Comparison of ENCODE assay signal across 9 mouse cellular contexts in the genomic region with DNA sequence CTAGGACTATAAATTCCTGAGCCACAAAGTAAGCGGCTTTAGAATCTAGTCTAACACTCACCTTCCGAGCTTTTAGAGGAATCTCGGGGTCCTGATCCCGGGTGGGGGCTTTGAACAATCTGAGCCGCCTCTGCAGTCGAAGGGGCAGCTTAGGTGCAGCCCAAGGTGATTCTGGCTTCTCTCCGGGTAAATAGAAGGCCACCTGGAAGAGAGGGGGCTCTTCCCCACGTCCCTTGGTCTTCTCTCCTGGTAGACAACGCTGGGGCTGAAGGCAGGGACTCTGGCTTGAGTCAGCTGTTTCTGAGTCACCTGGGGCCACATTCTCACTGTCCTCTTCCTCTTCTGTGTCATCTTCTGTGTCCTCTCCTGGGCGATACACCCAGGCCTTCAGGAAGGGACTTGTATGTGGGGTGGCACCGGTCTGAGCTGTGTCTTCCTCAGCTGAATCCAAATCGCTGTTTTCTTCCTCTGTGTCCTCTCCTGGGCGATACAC. TPM values are rescaled to one million over a fixed set of nuclear protein-coding genes. Genes with fewer than 3 reads are reported as not detected.
DNase-seq lines count a peak whose midpoint lies in the region; ATAC-seq lines count a peak whose summit lies in the region.
"Had no signal": no experiment of that assay in that cellular context is flagged by ENCODE, and none has a peak within 500 bp of the region (broad histone marks: within the 10 kb centered on the region; RNA-seq: fewer than 3 reads in every experiment).

No protein-coding gene starts in this region.

- WGBS in neural tube, embryonic 11.5 days = 85% methylated on average over 12 of the region's 13 CpGs
- WGBS in limb, embryonic 12.5 days = 79% methylated on average over 13 of the region's 13 CpGs

- no peak overlapping the region for H3K27ac ChIP-seq in neural tube, embryonic 11.5 days (ENCODE audit: low read depth, low read length)
- no peak overlapping the region for H3K27ac ChIP-seq in limb, embryonic 12.5 days

- H3K4me1 ChIP-seq in neural tube, embryonic 11.5 days (ENCODE audit: control insufficient read depth, insufficient read depth, low read length) = peaks cover 7% of the 10 kb centered on the region
- peaks cover 37% of the 10 kb centered on the region for H3K4me1 ChIP-seq in limb, embryonic 12.5 days (replicated peaks)

- intact Hi-C loops in heart, postnatal 25 days (cut with DNase I) = loop anchor here (2.0 kb wide), 1 partner anchor 47 kb away; no protein-coding TSS in a partner anchor
- intact Hi-C loops in gastrocnemius, postnatal 14 days (cut with DNase I; ENCODE audit: low total_unique reads) = no loop called here

- no peaks in the 10 kb centered on the region for H3K27me3 ChIP-seq in neural tube, embryonic 11.5 days (ENCODE audit: control insufficient read depth, insufficient read depth, low read length)
- H3K27me3 ChIP-seq in limb, embryonic 12.5 days = no peaks in the 10 kb centered on the region
- H3K27me3 ChIP-seq: Patski had no signal

- no peak overlapping the region for H3K4me2 ChIP-seq in neural tube, embryonic 11.5 days (ENCODE audit: low read depth)
- peak overlapping the region; percentile 32 for H3K4me2 ChIP-seq in limb, embryonic 12.5 days

- DNase-seq in heart, adult 11 months = peak; percentile 93
- no peak for DNase-seq in heart, postnatal 25 days (ENCODE audit: low spot score)
- DNase-seq in neural tube, embryonic 11.5 days (ENCODE audit: low spot score) = no peak
- no peak for DNase-seq in neural tube, embryonic 10.5 days (ENCODE audit: extremely low spot score, low spot score)
- no peak for DNase-seq in embryo, embryonic 11 days
- DNase-seq in ovary, postnatal 36 days (ENCODE audit: low spot score) = no peak
- DNase-seq in gastrocnemius, postnatal 14 days = no peak

- H3K4me3 ChIP-seq in neural tube, embryonic 11.5 days (ENCODE audit: low read depth, low read length) = peak overlapping the region; percentile 4; the same call in 1 of the 2 replicates
- peak overlapping the region; percentile 6; the same call in 1 of the 2 replicates for H3K4me3 ChIP-seq in limb, embryonic 12.5 days (replicated peaks)

- no peak for ATAC-seq in neural tube, embryonic 11.5 days (ENCODE audit: insufficient read depth, low FRiP score, low TSS enrichment)
- ATAC-seq in limb, embryonic 12.5 days (ENCODE audit: insufficient number of reproducible peaks, insufficient read depth, low FRiP score, low TSS enrichment, low read depth) = no peak

- no peaks in the 10 kb centered on the region for H3K9me3 ChIP-seq in neural tube, embryonic 11.5 days (ENCODE audit: control insufficient read depth, low read length)
- no peaks in the 10 kb centered on the region for H3K9me3 ChIP-seq in limb, embryonic 12.5 days

- H3K9ac ChIP-seq in neural tube, embryonic 11.5 days (ENCODE audit: low read length) = peak overlapping the region; percentile 14; the same call in 1 of the 2 replicates
- H3K9ac ChIP-seq in limb, embryonic 12.5 days (replicated peaks) = no peak overlapping the region; the same call in 1 of the 2 replicates

- peaks cover 2% of the 10 kb centered on the region for H3K36me3 ChIP-seq in neural tube, embryonic 11.5 days (ENCODE audit: control insufficient read depth, insufficient read depth, low read length)
- H3K36me3 ChIP-seq in limb, embryonic 12.5 days = peaks cover 20% of the 10 kb centered on the region

RNA-seq across cellular contexts. Expression of gene Ppp1r15a, which starts 2.3 kb away (rescaled TPM):
- total RNA-seq in heart, postnatal 25 days (2021) = 10 to 100 TPM; 22.7 to 23.9 TPM
- polyA plus RNA-seq in neural tube, embryonic 11.5 days (2014; fragmentation: Nextera tagmentation; extraction: Ambion mirVana) = 16.0 and 17.7 TPM in 2 replicates
- polyA plus RNA-seq in limb, embryonic 12.5 days (2016; fragmentation: Nextera tagmentation; extraction: Ambion mirVana) = 26.0 and 27.1 TPM in 2 replicates
- 10 to 100 TPM; 13.1 to 18.4 TPM for total RNA-seq in gastrocnemius, postnatal 14 days (2021)

RNA-seq across cellular contexts. Expression of gene Plekha4, which starts 2.4 kb away (rescaled TPM):
- 1 to 10 TPM; 2.2 to 4.7 TPM for total RNA-seq in heart, postnatal 25 days (2021)
- polyA plus RNA-seq in neural tube, embryonic 11.5 days (2014; fragmentation: Nextera tagmentation; extraction: Ambion mirVana) = 1.3 and 2.3 TPM in 2 replicates
- 1.4 TPM in 2 replicates for polyA plus RNA-seq in limb, embryonic 12.5 days (2016; fragmentation: Nextera tagmentation; extraction: Ambion mirVana)
- total RNA-seq in gastrocnemius, postnatal 14 days (2021) = 10 to 100 TPM in 1 of 2 experiments, 1 to 10 TPM in 1; 6.8 to 14.8 TPM

RNA-seq across cellular contexts. Expression of gene Nucb1, which starts 13.5 kb away (rescaled TPM):
- total RNA-seq in heart, postnatal 25 days (2021) = 100 to 1,000 TPM; 126 to 129 TPM
- polyA plus RNA-seq in neural tube, embryonic 11.5 days (2014; fragmentation: Nextera tagmentation; extraction: Ambion mirVana) = 110 and 113 TPM in 2 replicates
- polyA plus RNA-seq in limb, embryonic 12.5 days (2016; fragmentation: Nextera tagmentation; extraction: Ambion mirVana) = 149 and 160 TPM in 2 replicates
- 100 to 1,000 TPM; 100 TPM for total RNA-seq in gastrocnemius, postnatal 14 days (2021)

RNA-seq across cellular contexts. Expression of gene Hsd17b14, which starts 31.0 kb away (rescaled TPM):
- under 1 TPM; 0.18 to 0.59 TPM for total RNA-seq in heart, postnatal 25 days (2021)
- polyA plus RNA-seq in neural tube, embryonic 11.5 days (2014; fragmentation: Nextera tagmentation; extraction: Ambion mirVana) = 0.78 and 1.1 TPM in 2 replicates
- 0.55 and 1.1 TPM in 2 replicates for polyA plus RNA-seq in limb, embryonic 12.5 days (2016; fragmentation: Nextera tagmentation; extraction: Ambion mirVana)
- total RNA-seq in gastrocnemius, postnatal 14 days (2021) = 1 to 10 TPM; 1.7 to 2.3 TPM

RNA-seq across cellular contexts. Expression of gene Dhdh, which starts 35.1 kb away (rescaled TPM):
- 1 to 10 TPM; 5.9 to 6.7 TPM for total RNA-seq in heart, postnatal 25 days (2021)
- 2.8 and 2.9 TPM in 2 replicates for polyA plus RNA-seq in neural tube, embryonic 11.5 days (2014; fragmentation: Nextera tagmentation; extraction: Ambion mirVana)
- polyA plus RNA-seq in limb, embryonic 12.5 days (2016; fragmentation: Nextera tagmentation; extraction: Ambion mirVana) = 3.2 and 3.3 TPM in 2 replicates
- 10 to 100 TPM in 1 of 2 experiments, 1 to 10 TPM in 1; 9.4 to 10.5 TPM for total RNA-seq in gastrocnemius, postnatal 14 days (2021)
